Mouse (Mus musculus) testis, adult 2 months (tissue): ENCODE measurements around the gene Pcnp.

Source experiments
- CTCF ChIP-seq: fragments of 200-500 bp; IDR thresholded peaks from 2 replicates; pipeline ENCODE4 v1.5.1; 2012; ENCODE audit warnings: low read depth, mild to moderate bottlenecking, inconsistent platforms, low read length, moderate library complexity; ENCODE audit not compliant: control insufficient read depth, insufficient read depth, insufficient replicate concordance
- POLR2A ChIP-seq: fragments of 200-500 bp; IDR thresholded peaks from 2 replicates; pipeline ENCODE4 v1.6.1; 2012; ENCODE audit warnings: low read depth, mild to moderate bottlenecking, inconsistent platforms, low read length, moderate library complexity; ENCODE audit not compliant: control insufficient read depth

- TF ChIP-seq CTCF (no peak; the same call in 1 of the 2 replicates), POLR2A (peak; percentile 96)
Observed at GRCm38 (mm10) chr16:56029661-56030082, at the start of gene Pcnp.
